Mouse (Mus musculus): ENCODE results near the gene Sft2d2. TPM values are rescaled to one million over a fixed set of nuclear protein-coding genes. Genes with fewer than 3 reads are reported as not detected.

Gene Sft2d2
- total and polyA plus RNA-seq, 2 experiments from 2014 or later, result 4.6 to 8.8 TPM

- H3K36me3 ChIP-seq (ENCODE audit: insufficient read depth), result no peaks in the 10 kb centered on the region
- H3K4me1 ChIP-seq (ENCODE audit: insufficient read depth), result no peaks in the 10 kb centered on the region
- no peak for ATAC-seq
- H3K4me3 ChIP-seq (ENCODE audit: low read depth, low read length), result no peak overlapping the region
- H3K9me3 ChIP-seq (ENCODE audit: low read length), result no peaks in the 10 kb centered on the region; the same call in 1 of the 2 replicates
- no peak for DNase-seq
- no peaks in the 10 kb centered on the region for H3K27me3 ChIP-seq (ENCODE audit: insufficient read depth, low read length)
- no peak overlapping the region for H3K27ac ChIP-seq (ENCODE audit: low read depth, low read length)
- H3K4me2 ChIP-seq (ENCODE audit: low read depth), result no peak overlapping the region
- no peak for TF ChIP-seq CTCF (IDR thresholded peaks at IDR 0.05; ENCODE audit: low read depth)
- H3K9ac ChIP-seq, result no peak overlapping the region
- 81% methylated on average over 3 of the region's 3 CpGs for WGBS
These were observed 54.0 kb downstream of the Sft2d2 start for GRCm38 (mm10) chr1:165140227-165140626.

- H3K4me2 ChIP-seq (ENCODE audit: low read depth), result no peak overlapping the region
- no peak for TF ChIP-seq CTCF (IDR thresholded peaks at IDR 0.05; ENCODE audit: low read depth)
These were observed 60.4 kb downstream of the Sft2d2 start for GRCm38 (mm10) chr1:165133858-165134257.

GRCm38 (mm10) chr1:165133279-165133678 is 61.0 kb downstream of the Sft2d2 start:
- Histone ChIP-seq H3K36me3 (ENCODE audit: insufficient read depth) (no peaks in the 10 kb centered on the region), H3K4me2 (ENCODE audit: low read depth) (no peak overlapping the region), H3K9ac (no peak overlapping the region), H3K4me3 (ENCODE audit: low read depth, low read length) (no peak overlapping the region), H3K27ac (ENCODE audit: low read depth, low read length) (no peak overlapping the region), H3K27me3 (ENCODE audit: insufficient read depth, low read length) (no peaks in the 10 kb centered on the region), H3K4me1 (ENCODE audit: insufficient read depth) (no peaks in the 10 kb centered on the region), H3K9me3 (ENCODE audit: low read length) (no peaks in the 10 kb centered on the region)
- no peak for DNase-seq
- ATAC-seq, result no peak
- 74% methylated on average over 5 of the region's 5 CpGs for WGBS
- TF ChIP-seq CTCF (IDR thresholded peaks at IDR 0.05; ENCODE audit: low read depth), result no peak

More at GRCm38 (mm10) chr1:165133858-165134257, 60.4 kb downstream of the Sft2d2 start:
- WGBS, result 68% methylated on average over 2 of the region's 2 CpGs
- Histone ChIP-seq H3K4me1 (ENCODE audit: insufficient read depth) (no peaks in the 10 kb centered on the region), H3K36me3 (ENCODE audit: insufficient read depth) (no peaks in the 10 kb centered on the region), H3K27me3 (ENCODE audit: insufficient read depth, low read length) (no peaks in the 10 kb centered on the region), H3K9me3 (ENCODE audit: low read length) (no peaks in the 10 kb centered on the region), H3K27ac (ENCODE audit: low read depth, low read length) (no peak overlapping the region), H3K4me3 (ENCODE audit: low read depth, low read length) (no peak overlapping the region), H3K9ac (no peak overlapping the region)
- DNase-seq (no peak), ATAC-seq (no peak)

- Histone ChIP-seq H3K4me1 (ENCODE audit: insufficient read depth) (no peaks in the 10 kb centered on the region), H3K9me3 (ENCODE audit: low read length) (no peaks in the 10 kb centered on the region), H3K9ac (no peak overlapping the region), H3K27ac (ENCODE audit: low read depth, low read length) (no peak overlapping the region), H3K27me3 (ENCODE audit: insufficient read depth, low read length) (no peaks in the 10 kb centered on the region), H3K4me3 (ENCODE audit: low read depth, low read length) (no peak overlapping the region), H3K4me2 (ENCODE audit: low read depth) (no peak overlapping the region), H3K36me3 (ENCODE audit: insufficient read depth) (no peaks in the 10 kb centered on the region)
- 73% methylated on average over 14 of the region's 14 CpGs for WGBS
- TF ChIP-seq CTCF (IDR thresholded peaks at IDR 0.05; ENCODE audit: low read depth), result peak; percentile 92
- peak; percentile 83 for ATAC-seq
- DNase-seq, result peak; percentile 91
These were observed 61.9 kb downstream of the Sft2d2 start for GRCm38 (mm10) chr1:165132187-165132877.

- no peak for ATAC-seq
These were observed 64.7 kb downstream of the Sft2d2 start for GRCm38 (mm10) chr1:165129573-165129972.

More at GRCm38 (mm10) chr1:165129573-165129972, 64.7 kb downstream of the Sft2d2 start:
- 68% methylated on average over 5 of the region's 5 CpGs for WGBS
- H3K4me1 ChIP-seq (ENCODE audit: insufficient read depth), result no peaks in the 10 kb centered on the region
- H3K27me3 ChIP-seq (ENCODE audit: insufficient read depth, low read length), result no peaks in the 10 kb centered on the region
- DNase-seq, result no peak
- H3K36me3 ChIP-seq (ENCODE audit: insufficient read depth), result no peaks in the 10 kb centered on the region
- no peak for TF ChIP-seq CTCF (IDR thresholded peaks at IDR 0.05; ENCODE audit: low read depth)
- no peaks in the 10 kb centered on the region for H3K9me3 ChIP-seq (ENCODE audit: low read length)
- H3K4me3 ChIP-seq (ENCODE audit: low read depth, low read length), result no peak overlapping the region
- H3K9ac ChIP-seq, result no peak overlapping the region
- no peak overlapping the region for H3K27ac ChIP-seq (ENCODE audit: low read depth, low read length)
- no peak overlapping the region for H3K4me2 ChIP-seq (ENCODE audit: low read depth)

Other genes starting within 250 kb of the Sft2d2 start
- gene Tbx19, start 33.7 kb downstream of the Sft2d2 start, total RNA-seq (2014; rRNA removed), result not detected in 2 replicates
- gene Tbx19, start 33.7 kb downstream of the Sft2d2 start, polyA plus RNA-seq (2015; fragmentation: Nextera tagmentation; extraction: Ambion mirVana), result not detected in 2 replicates
- gene Tiprl, start 42.6 kb upstream of the Sft2d2 start, total RNA-seq (2014; rRNA removed), result 52.4 and 54.8 TPM in 2 replicates
- 151 and 152 TPM in 2 replicates for gene Tiprl, start 42.6 kb upstream of the Sft2d2 start, polyA plus RNA-seq (2015; fragmentation: Nextera tagmentation; extraction: Ambion mirVana)
- 40.9 and 51.0 TPM in 2 replicates for gene Gpr161, start 101.4 kb upstream of the Sft2d2 start, total RNA-seq (2014; rRNA removed)
- 2.5 and 2.8 TPM in 2 replicates for gene Gpr161, start 101.4 kb upstream of the Sft2d2 start, polyA plus RNA-seq (2015; fragmentation: Nextera tagmentation; extraction: Ambion mirVana)

Data from forebrain, postnatal 0 days (tissue).